Mouse (Mus musculus) forebrain, embryonic 14.5 days (tissue): Measurements from ENCODE around the gene Vps13c. TPM values are rescaled to one million over a fixed set of nuclear protein-coding genes. Genes with fewer than 3 reads are reported as not detected.

ENCODE experiments used
- ATAC-seq: fragments of 200-750 bp; cut with Nextera tagmentation; 2 replicates; pipeline ENCODE4 v1.8.0; 2017; ENCODE audit warnings: mild to moderate bottlenecking, moderate library complexity
- DNase-seq: peaks from one replicate; pipeline ENCODE4 v3.0.0-alpha.2; 2015; ENCODE audit warnings: low spot score
- H3K27ac ChIP-seq: fragments of 300-500 bp; sonication (generic); 2 replicates; pipeline ENCODE4 v1.5.1; 2014; ENCODE audit warnings: low read depth, mild to moderate bottlenecking, control low read depth, low read length, moderate library complexity
- H3K27me3 ChIP-seq: fragments of 300-500 bp; sonication (generic); replicated peaks from 2 replicates; pipeline ENCODE4 v1.6.1; 2014; ENCODE audit warnings: low read length, control low read depth, mixed read lengths; ENCODE audit not compliant: control insufficient read depth, insufficient read depth
- H3K36me3 ChIP-seq: fragments of 300-500 bp; sonication (generic); 2 replicates; pipeline ENCODE4 v1.6.1; 2014; ENCODE audit warnings: low read length, control low read depth; ENCODE audit not compliant: control insufficient read depth, insufficient read depth
- H3K4me1 ChIP-seq: fragments of 300-500 bp; sonication (generic); 2 replicates; pipeline ENCODE4 v1.6.1; 2014; ENCODE audit warnings: antibody characterized with exemption, low read length, control low read depth; ENCODE audit not compliant: control insufficient read depth, insufficient read depth
- H3K4me2 ChIP-seq: fragments of 300-500 bp; sonication (generic); 2 replicates; pipeline ENCODE4 v1.6.1; 2014; ENCODE audit warnings: mild to moderate bottlenecking, control low read depth, low read length
- H3K4me3 ChIP-seq: fragments of 300-500 bp; sonication (generic); 2 replicates; pipeline ENCODE4 v1.5.1; 2014; ENCODE audit warnings: low read depth, low read length, control low read depth
- H3K9ac ChIP-seq: fragments of 300-500 bp; sonication (generic); 2 replicates; pipeline ENCODE4 v1.6.1; 2014; ENCODE audit warnings: mild to moderate bottlenecking, low read length, control low read depth, moderate library complexity
- H3K9me3 ChIP-seq: fragments of 300-500 bp; sonication (generic); replicated peaks from 2 replicates; pipeline ENCODE4 v1.6.1; 2016; ENCODE audit warnings: low read length, control low read depth, mixed read lengths; ENCODE audit not compliant: control insufficient read depth
- WGBS: fragments of 180-500 bp; shearing (Covaris S2); extraction: QIAGEN DNeasy Blood & Tissue Kit; methylation state at CpG from one replicate; pipeline ENCODE4 v1.1.7; 2014; 5-methylcytosine and 5-hydroxymethylcytosine counted together
- polyA plus RNA-seq: library from polyadenylated mRNA; unstranded; fragments of >200 nt; fragmentation: Nextera tagmentation; extraction: Ambion mirVana; gene quantifications from 2 replicates; pipeline ENCODE4 v1.2.1, GENCODE M21; 2014

Gene Vps13c
- polyA plus RNA-seq, 1 experiment from 2014 or later, result 8.3 TPM

- WGBS, result 78% methylated on average over 5 of the region's 5 CpGs
- ATAC-seq (no peak), DNase-seq (no peak)
- no peak overlapping the region for H3K9ac ChIP-seq
- H3K4me1 ChIP-seq, result no peaks in the 10 kb centered on the region
- no peak overlapping the region for H3K4me2 ChIP-seq
- H3K27ac ChIP-seq, result no peak overlapping the region
- no peaks in the 10 kb centered on the region for H3K9me3 ChIP-seq
- H3K36me3 ChIP-seq, result peaks cover 41% of the 10 kb centered on the region
- no peaks in the 10 kb centered on the region for H3K27me3 ChIP-seq
- H3K4me3 ChIP-seq, result no peak overlapping the region
These were observed 82.2 kb downstream of the Vps13c start for GRCm38 (mm10) chr9:67922350-67922749.

- no peak for ATAC-seq
- DNase-seq, result no peak
- Histone ChIP-seq H3K4me1 (no peaks in the 10 kb centered on the region), H3K9ac (no peak overlapping the region), H3K27ac (no peak overlapping the region), H3K4me3 (no peak overlapping the region), H3K36me3 (peaks cover 50% of the 10 kb centered on the region), H3K27me3 (no peaks in the 10 kb centered on the region), H3K4me2 (no peak overlapping the region), H3K9me3 (no peaks in the 10 kb centered on the region)
- WGBS, result 80% methylated on average over 7 of the region's 7 CpGs
These were observed 90.4 kb downstream of the Vps13c start for GRCm38 (mm10) chr9:67930629-67931028.

- Histone ChIP-seq H3K9ac (no peak overlapping the region), H3K4me3 (no peak overlapping the region), H3K9me3 (no peaks in the 10 kb centered on the region), H3K27me3 (no peaks in the 10 kb centered on the region), H3K4me2 (no peak overlapping the region), H3K4me1 (peaks cover 8% of the 10 kb centered on the region; the same call in 1 of the 2 replicates), H3K27ac (no peak overlapping the region), H3K36me3 (peaks cover 34% of the 10 kb centered on the region)
- WGBS, result 4% methylated on average over 2 of the region's 2 CpGs
- ATAC-seq (peak; percentile 76; the same call in 1 of the 2 replicates), DNase-seq (peak; percentile 81)
These were observed 97.1 kb downstream of the Vps13c start for GRCm38 (mm10) chr9:67937286-67937685.

- WGBS, result 64% methylated on average over 7 of the region's 7 CpGs
- Histone ChIP-seq H3K4me1 (no peaks in the 10 kb centered on the region), H3K4me2 (no peak overlapping the region), H3K36me3 (peaks cover 45% of the 10 kb centered on the region), H3K27me3 (no peaks in the 10 kb centered on the region), H3K9ac (no peak overlapping the region), H3K4me3 (no peak overlapping the region), H3K9me3 (no peaks in the 10 kb centered on the region), H3K27ac (no peak overlapping the region)
- ATAC-seq (no peak), DNase-seq (no peak)
These were observed 115.3 kb downstream of the Vps13c start for GRCm38 (mm10) chr9:67955466-67956010.

- WGBS, result 98% methylated on average over 5 of the region's 5 CpGs
- Histone ChIP-seq H3K9me3 (no peaks in the 10 kb centered on the region), H3K4me1 (no peaks in the 10 kb centered on the region), H3K27ac (no peak overlapping the region), H3K36me3 (peaks cover 25% of the 10 kb centered on the region), H3K4me2 (no peak overlapping the region), H3K4me3 (no peak overlapping the region), H3K27me3 (no peaks in the 10 kb centered on the region), H3K9ac (no peak overlapping the region)
- no peak for ATAC-seq
- DNase-seq, result no peak
These were observed 121.8 kb downstream of the Vps13c start for GRCm38 (mm10) chr9:67961953-67962352.

- DNase-seq (peak; percentile 66), ATAC-seq (peak; percentile 52; the same call in 1 of the 2 replicates)
- H3K27me3 ChIP-seq, result no peaks in the 10 kb centered on the region
- H3K4me3 ChIP-seq, result no peak overlapping the region
- WGBS, result 7% methylated on average over 14 of the region's 14 CpGs
- no peaks in the 10 kb centered on the region for H3K9me3 ChIP-seq
- no peak overlapping the region for H3K4me2 ChIP-seq
- no peak overlapping the region for H3K9ac ChIP-seq
- no peaks in the 10 kb centered on the region for H3K4me1 ChIP-seq
- H3K36me3 ChIP-seq, result peaks cover 16% of the 10 kb centered on the region; the same call in 1 of the 2 replicates
- H3K27ac ChIP-seq, result no peak overlapping the region
These were observed 125.7 kb downstream of the Vps13c start for GRCm38 (mm10) chr9:67965889-67966288.

GRCm38 (mm10) chr9:67967011-67967410, 126.8 kb downstream of the Vps13c start:
- H3K4me1 ChIP-seq, result no peaks in the 10 kb centered on the region
- peaks cover 19% of the 10 kb centered on the region; the same call in 1 of the 2 replicates for H3K36me3 ChIP-seq
- 83% methylated on average over 3 of the region's 3 CpGs for WGBS
- H3K4me3 ChIP-seq, result no peak overlapping the region
- no peak overlapping the region for H3K9ac ChIP-seq
- no peak for ATAC-seq
- no peaks in the 10 kb centered on the region for H3K9me3 ChIP-seq
- no peak overlapping the region for H3K4me2 ChIP-seq
- no peak for DNase-seq
- no peaks in the 10 kb centered on the region for H3K27me3 ChIP-seq
- H3K27ac ChIP-seq, result no peak overlapping the region

- Histone ChIP-seq H3K27me3 (no peaks in the 10 kb centered on the region), H3K9me3 (no peaks in the 10 kb centered on the region), H3K27ac (no peak overlapping the region), H3K4me2 (no peak overlapping the region), H3K4me3 (no peak overlapping the region), H3K36me3 (peaks cover 11% of the 10 kb centered on the region; the same call in 1 of the 2 replicates), H3K4me1 (no peaks in the 10 kb centered on the region), H3K9ac (no peak overlapping the region)
- no peak for ATAC-seq
- DNase-seq, result peak; percentile 82
- 43% methylated on average over 6 of the region's 6 CpGs for WGBS
These were observed 133.3 kb downstream of the Vps13c start for GRCm38 (mm10) chr9:67973451-67973850.

- no peaks in the 10 kb centered on the region for H3K4me1 ChIP-seq
- H3K36me3 ChIP-seq, result peaks cover 11% of the 10 kb centered on the region; the same call in 1 of the 2 replicates
- DNase-seq (no peak), ATAC-seq (no peak)
- H3K9ac ChIP-seq, result no peak overlapping the region
- no peak overlapping the region for H3K4me3 ChIP-seq
- 97% methylated on average over 9 of the region's 9 CpGs for WGBS
- no peaks in the 10 kb centered on the region for H3K27me3 ChIP-seq
- no peaks in the 10 kb centered on the region for H3K9me3 ChIP-seq
- no peak overlapping the region for H3K27ac ChIP-seq
- no peak overlapping the region for H3K4me2 ChIP-seq
These were observed 135.3 kb downstream of the Vps13c start for GRCm38 (mm10) chr9:67975491-67975890.
